Mouse (Mus musculus) ES-Bruce4 (cell line): ENCODE data around the gene Heatr5b.

Experiments used
- CTCF ChIP-seq: IDR thresholded peaks from one replicate; pipeline ENCODE4 v1.8.1; 2011; ENCODE audit warnings: low read depth, low read length
- EP300 ChIP-seq: IDR thresholded peaks from 2 replicates; pipeline ENCODE4 v1.6.1; 2011; ENCODE audit warnings: low read depth, low read length; ENCODE audit not compliant: insufficient read depth
- POLR2A ChIP-seq: IDR thresholded peaks from one replicate; pipeline ENCODE4 v1.8.1; 2011; ENCODE audit warnings: low read length; ENCODE audit not compliant: insufficient read depth

DNA sequence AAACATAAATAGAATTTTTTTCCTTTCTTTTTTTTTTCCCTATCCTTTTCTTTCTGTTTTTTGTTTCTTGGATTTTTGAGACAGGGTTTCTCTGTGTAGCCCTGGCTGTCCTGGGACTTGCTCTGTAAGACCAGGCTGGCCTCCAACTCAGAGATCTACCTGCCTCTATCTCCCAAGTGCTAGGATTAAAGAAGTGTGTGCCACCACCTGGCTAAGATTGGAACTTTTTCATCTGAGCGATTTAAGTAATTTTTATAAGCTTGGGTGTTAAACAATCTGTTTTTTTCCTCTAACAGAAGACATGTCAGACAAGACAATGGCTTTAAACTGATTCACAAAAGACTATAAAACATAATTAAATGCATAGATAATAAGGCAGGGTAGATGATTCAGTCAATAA is 96.7 kb downstream of the Heatr5b start:
- TF ChIP-seq POLR2A (no peak), EP300 (no peak), CTCF (no peak)
